Mouse (Mus musculus): ENCODE measurements around the gene Selenoo.

- TF ChIP-seq CTCF (IDR thresholded peaks at IDR 0.05; ENCODE audit: control insufficient read depth, insufficient read depth, insufficient read length) (no peak), USF1 (IDR thresholded peaks at IDR 0.05; ENCODE audit: low read depth) (no peak), MYOD1 (IDR thresholded peaks at IDR 0.05; ENCODE audit: control insufficient read depth, insufficient read length, low read depth) (no peak), CEBPB (IDR thresholded peaks at IDR 0.05; ENCODE audit: low read depth) (no peak), MAX (IDR thresholded peaks at IDR 0.05) (no peak), MYOG (IDR thresholded peaks at IDR 0.05; ENCODE audit: control insufficient read depth, extremely low read depth, insufficient read length) (no peak)
Measured at GRCm38 (mm10) chr15:89078208-89078836, 10.6 kb upstream of the Selenoo start.
